Mouse (Mus musculus): ENCODE measurements around the gene Nras.

GRCm38 (mm10) chr3:103100735-103101134, 42.6 kb downstream of the Nras start:
- TF ChIP-seq CTCF (IDR thresholded peaks at IDR 0.05; ENCODE audit: borderline replicate concordance, insufficient read depth, low read length) (no peak), POLR2A (IDR thresholded peaks at IDR 0.05; ENCODE audit: low read depth, low read length) (no peak)

All from embryonic fibroblast, embryonic 13.5 days (primary cell).